Mouse (Mus musculus) common myeloid progenitor, adult 5-6 weeks (primary cell): ENCODE results near the gene Qpctl. TPM values are rescaled to one million over a fixed set of nuclear protein-coding genes. Genes with fewer than 3 reads are reported as not detected.

Experiments used
- ATAC-seq: replicated peaks from 2 replicates; pipeline ENCODE4 v1.8.0; 2016; ENCODE audit warnings: low read depth, mild to moderate bottlenecking, moderate TSS enrichment, inconsistent platforms; ENCODE audit not compliant: poor library complexity, severe bottlenecking
- total RNA-seq: library from RNA; stranded (forward); fragments of 200-1000, 187-1606 nt; gene quantifications from 2 replicates; pipeline ENCODE4 v1.2.3, GENCODE M21; 2017

Gene Qpctl
- total RNA-seq, 1 experiment from 2014 or later, result 5.4 TPM

- no peak for ATAC-seq
Observed at GRCm38 (mm10) chr7:19129396-19129795, 19.7 kb downstream of the Qpctl start.

DNA sequence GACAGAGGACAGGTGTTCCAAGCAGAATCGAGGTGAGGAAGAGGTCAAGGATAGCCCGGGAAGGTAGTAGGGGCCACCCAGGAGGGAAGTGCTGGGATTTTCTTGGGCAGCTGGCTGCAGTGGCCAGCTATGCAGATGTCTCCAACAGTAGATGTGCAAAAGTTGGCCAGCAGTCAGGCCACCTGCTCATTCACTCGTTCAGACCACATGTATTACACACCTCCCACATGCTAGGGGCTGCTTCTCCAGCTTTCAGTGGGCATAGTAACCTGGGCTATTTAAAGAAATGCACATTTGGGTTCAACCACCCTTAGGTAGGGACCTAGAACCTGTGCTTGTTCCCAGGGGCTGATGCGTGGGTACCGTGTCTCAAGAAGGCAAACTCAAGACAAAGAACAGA lies 21.3 kb downstream of the Qpctl start:
- no peak for ATAC-seq

- ATAC-seq, result no peak
Observed at GRCm38 (mm10) chr7:19124713-19125112, 24.4 kb downstream of the Qpctl start.

- ATAC-seq, result no peak
Observed at GRCm38 (mm10) chr7:19121686-19122085, 27.4 kb downstream of the Qpctl start.

DNA sequence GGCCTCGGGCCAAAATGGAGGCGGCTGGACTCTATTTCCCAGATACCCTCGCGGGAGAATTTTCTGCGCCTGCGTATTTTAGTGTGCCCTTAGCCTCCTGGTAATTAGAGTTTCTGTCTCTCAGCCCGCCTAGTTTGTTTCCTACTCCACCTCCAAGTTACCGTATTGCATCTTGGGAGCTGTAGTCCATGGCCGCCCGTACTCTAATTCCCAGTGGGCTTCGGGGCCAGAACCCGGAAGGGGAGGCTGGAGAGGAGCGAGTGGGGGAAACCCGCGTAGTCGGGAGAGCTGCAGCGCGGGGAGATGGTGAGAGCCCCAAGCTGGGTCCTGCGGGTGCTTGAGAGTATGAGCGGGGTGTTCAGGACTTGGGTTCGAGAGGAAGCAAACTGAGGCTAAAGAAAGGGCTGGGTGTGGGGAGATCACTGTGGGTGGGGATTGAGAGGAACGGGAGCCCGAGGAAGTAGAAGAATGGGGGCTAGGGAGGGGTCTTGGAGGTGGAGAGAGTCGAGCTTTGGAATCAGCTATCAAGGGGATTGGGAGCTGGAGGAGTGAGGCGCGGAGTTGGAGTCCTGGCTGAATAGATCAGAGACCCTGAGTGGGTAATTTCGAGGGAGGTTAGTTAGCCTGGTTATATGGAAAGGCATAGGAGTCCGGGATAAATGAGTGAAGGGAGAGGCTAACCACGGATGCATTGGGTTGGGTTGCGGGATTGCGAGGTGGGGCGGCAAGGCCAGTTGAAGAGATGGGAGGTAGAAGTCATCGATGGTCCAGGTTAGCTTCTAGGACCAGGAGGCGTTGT lies 29.3 kb downstream of the Qpctl start, which contains the start of gene Fbxo46:
TSS of gene Fbxo46 (plus strand) at position 229 of the 799 bp plus-strand sequence.
- ATAC-seq, result peak; percentile 99

DNA sequence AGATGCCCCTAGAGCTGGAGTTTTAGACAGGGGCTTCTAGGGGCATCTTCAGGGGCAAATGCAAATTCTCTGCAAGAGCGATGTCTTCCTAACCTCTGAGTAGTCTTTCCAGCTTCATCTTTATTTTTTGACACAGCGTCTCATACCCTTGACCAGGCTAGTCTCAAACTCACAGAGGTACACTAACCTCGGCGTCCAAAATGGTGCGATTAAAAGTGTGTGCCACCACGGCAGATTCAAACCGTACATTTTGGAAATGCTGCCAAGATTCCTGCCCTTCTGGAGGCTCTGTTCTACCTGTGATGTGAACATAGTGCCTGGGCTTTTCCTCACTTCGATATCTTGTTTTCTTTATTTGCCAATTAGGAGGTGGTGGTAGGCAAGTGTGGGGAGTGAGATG lies 30.0 kb downstream of the Qpctl start:
- no peak for ATAC-seq

DNA sequence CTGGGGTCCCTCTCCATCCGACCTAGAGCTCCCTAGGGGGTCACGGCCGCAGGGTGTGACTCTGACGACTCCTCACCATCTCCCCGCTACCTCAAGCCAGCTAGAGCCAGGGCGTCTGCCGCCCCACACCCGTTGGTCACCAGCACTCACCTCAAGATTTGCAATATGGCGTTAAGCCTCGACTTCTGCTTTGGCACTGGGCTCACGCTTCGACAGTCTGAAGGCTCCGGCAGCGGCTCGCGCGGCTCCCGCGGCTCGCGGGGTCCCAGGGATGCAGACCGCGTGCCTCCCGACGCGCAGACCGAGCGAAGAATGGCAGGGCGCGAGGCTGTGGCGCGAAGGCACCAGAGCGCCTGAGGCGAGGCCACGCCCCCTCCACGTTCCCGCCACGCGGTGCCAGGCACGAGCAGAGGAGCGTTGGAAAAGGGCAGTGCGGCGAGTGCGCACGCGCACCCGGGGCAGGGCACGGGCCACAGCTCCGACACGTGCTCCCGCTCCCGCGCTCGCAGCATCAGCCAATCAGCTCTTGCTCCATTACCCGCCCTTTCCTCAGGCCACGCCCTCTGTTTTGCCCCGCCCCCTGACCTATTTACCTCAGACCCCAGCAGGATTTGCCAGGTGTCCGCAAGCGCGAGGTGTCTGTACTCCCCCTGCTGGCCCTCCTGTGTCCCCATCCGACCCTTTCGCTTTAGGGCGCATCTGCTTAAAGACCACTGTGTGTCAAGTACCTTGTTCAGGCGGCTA lies 30.9 kb downstream of the Qpctl start, which contains the start of gene Gm4969:
TSS of gene Gm4969 (minus strand) at position 341 of the 744 bp plus-strand sequence.
- ATAC-seq, result no peak; the same call in 1 of the 2 replicates

- ATAC-seq, result no peak
Observed at GRCm38 (mm10) chr7:19109565-19109964, 39.5 kb downstream of the Qpctl start.

- no peak for ATAC-seq
Observed at GRCm38 (mm10) chr7:19107436-19107835, 41.7 kb downstream of the Qpctl start.

GRCm38 (mm10) chr7:19104486-19104885 lies 44.6 kb downstream of the Qpctl start:
- no peak for ATAC-seq

- ATAC-seq, result no peak
Observed at GRCm38 (mm10) chr7:19103741-19104140, 45.4 kb downstream of the Qpctl start.

GRCm38 (mm10) chr7:19100290-19100689 lies 48.8 kb downstream of the Qpctl start:
- ATAC-seq, result no peak

GRCm38 (mm10) chr7:19098811-19099210 lies 50.3 kb downstream of the Qpctl start:
- no peak for ATAC-seq

DNA sequence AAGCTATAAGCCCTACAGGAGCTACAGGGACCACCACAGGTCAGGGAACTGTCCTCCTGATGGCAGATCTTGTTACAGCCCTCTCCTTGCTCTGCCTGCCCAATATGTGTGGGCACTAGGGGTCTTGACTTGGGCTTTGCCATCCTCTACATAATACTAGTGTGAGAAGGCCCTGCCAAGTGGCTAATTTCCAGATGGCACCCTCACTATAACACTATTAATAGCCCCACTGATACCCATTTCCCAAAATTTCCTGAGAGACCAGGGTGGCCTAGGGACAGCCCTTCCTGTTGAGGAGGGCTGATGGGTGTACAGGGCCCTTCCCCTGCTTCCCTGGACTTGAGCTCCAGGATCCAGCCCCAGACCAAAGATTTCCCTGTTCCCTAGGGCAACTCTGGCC lies 51.2 kb downstream of the Qpctl start:
- ATAC-seq, result no peak

GRCm38 (mm10) chr7:19097217-19097616 lies 51.9 kb downstream of the Qpctl start:
- no peak for ATAC-seq

DNA sequence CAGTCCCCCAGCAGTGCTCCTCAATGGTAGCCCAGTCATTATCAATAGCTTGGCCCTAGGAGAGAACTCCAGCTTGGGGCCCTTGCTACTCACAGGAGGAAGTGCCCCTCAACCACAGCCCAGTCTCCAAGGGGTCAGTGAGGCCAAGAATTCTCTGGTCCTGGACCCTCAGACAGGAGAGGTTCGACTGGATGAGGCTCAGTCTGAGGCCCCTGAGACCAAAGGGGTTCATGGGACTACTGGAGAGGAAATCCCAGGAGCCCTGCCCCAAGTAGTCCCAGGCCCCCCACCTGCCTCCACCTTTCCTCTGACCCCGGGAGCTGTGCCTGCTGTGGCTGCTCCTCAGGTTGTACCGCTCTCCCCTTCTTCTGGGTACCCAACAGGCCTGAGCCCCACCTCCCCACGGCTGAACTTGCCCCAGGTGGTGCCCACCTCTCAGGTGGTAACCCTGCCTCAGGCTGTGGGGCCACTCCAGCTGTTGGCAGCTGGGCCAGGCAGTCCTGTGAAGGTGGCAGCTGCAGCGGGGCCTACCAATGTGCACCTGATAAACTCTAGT lies 52.6 kb downstream of the Qpctl start:
- ATAC-seq, result no peak

DNA sequence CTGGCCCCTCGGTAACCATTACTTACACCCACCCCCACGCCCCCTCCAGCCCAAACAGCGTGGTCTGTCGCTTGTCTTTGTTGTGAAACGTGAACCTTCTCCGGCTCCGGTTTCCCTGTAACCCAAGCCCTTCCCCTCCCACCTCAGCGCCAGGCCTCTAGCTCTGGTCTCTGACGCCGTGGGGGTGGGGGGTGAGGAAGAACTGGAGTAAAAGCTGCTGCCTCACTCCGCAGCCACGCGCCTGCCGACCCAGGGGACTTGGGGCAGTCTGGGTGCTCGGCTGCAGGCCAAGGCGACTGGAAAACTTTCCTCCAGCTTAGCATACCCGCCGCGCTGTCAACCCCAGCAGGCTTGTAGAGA lies 53.4 kb downstream of the Qpctl start:
- ATAC-seq, result peak; percentile 23; the same call in 1 of the 2 replicates

DNA sequence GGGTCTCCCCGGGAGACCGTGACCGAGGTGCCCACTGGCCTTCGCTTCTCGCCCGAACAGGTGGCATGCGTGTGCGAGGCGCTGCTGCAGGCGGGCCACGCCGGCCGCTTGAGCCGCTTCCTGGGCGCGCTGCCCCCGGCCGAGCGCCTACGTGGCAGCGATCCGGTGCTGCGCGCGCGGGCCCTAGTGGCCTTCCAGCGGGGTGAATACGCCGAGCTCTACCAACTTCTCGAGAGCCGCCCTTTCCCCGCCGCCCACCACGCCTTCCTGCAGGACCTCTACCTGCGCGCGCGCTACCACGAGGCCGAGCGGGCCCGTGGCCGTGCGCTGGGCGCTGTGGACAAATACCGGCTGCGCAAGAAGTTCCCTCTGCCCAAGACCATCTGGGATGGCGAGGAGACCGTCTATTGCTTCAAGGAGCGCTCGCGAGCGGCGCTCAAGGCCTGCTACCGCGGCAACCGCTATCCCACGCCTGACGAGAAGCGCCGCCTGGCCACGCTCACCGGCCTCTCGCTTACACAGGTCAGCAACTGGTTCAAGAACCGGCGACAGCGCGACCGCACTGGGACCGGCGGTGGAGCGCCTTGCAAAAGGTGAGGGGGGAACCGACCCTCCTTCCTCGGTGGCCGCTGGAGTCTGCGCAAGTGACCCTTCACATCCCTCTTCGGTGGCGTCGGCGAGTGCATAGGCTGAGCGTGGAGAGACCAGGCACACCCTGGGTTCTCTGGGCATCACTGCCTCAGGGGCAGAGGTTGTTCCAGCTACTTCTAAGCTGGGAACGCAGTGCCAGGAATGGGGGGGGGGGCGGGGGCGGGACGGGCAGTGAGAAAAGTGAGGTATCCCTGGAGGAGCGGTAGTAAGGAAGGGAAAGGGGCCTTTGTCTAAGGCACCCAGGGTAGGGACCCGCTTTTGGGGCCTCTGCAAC lies 54.0 kb downstream of the Qpctl start:
- ATAC-seq, result no peak

GRCm38 (mm10) chr7:19094471-19094825 lies 54.6 kb downstream of the Qpctl start, which contains the start of gene Six5:
Six5 (plus strand) TSS chr7:19094594.
- no peak for ATAC-seq
